Mouse (Mus musculus) forebrain, embryonic 11.5 days (tissue): ENCODE results near the gene Ccdc57. TPM values are rescaled to one million over a fixed set of nuclear protein-coding genes. Genes with fewer than 3 reads are reported as not detected.
"Not testable (repeated sequence)": the region's sequence is repeated elsewhere in the genome, so short reads cannot be mapped to it uniquely, and the experiment has no call there.

ENCODE experiments used
- ATAC-seq: fragments of 200-750 bp; cut with Nextera tagmentation; replicated peaks from 2 replicates; pipeline ENCODE4 v1.8.0; 2017; ENCODE audit warnings: moderate TSS enrichment; ENCODE audit not compliant: low FRiP score
- DNase-seq: peaks from one replicate; pipeline ENCODE4 v3.0.0-alpha.2; 2017; ENCODE audit warnings: low spot score
- H3K27ac ChIP-seq: fragments of 300-500 bp; sonication (generic); 2 replicates; pipeline ENCODE4 v1.5.1; 2014; ENCODE audit warnings: low read depth, low read length
- H3K27me3 ChIP-seq: fragments of 300-500 bp; sonication (generic); 2 replicates; pipeline ENCODE4 v1.6.1; 2014; ENCODE audit warnings: mild to moderate bottlenecking, low read length, mixed read lengths; ENCODE audit not compliant: control insufficient read depth, insufficient read depth
- H3K36me3 ChIP-seq: fragments of 300-500 bp; sonication (generic); 2 replicates; pipeline ENCODE4 v1.6.1; 2014; ENCODE audit warnings: mild to moderate bottlenecking, low read length, moderate library complexity, mixed read lengths; ENCODE audit not compliant: control insufficient read depth, insufficient read depth
- H3K4me1 ChIP-seq: fragments of 300-500 bp; sonication (generic); replicated peaks from 2 replicates; pipeline ENCODE4 v1.6.1; 2014; ENCODE audit warnings: low read length, mixed read lengths; ENCODE audit not compliant: control insufficient read depth, insufficient read depth
- H3K4me2 ChIP-seq: fragments of 300-500 bp; sonication (generic); 2 replicates; pipeline ENCODE4 v1.6.1; 2014; ENCODE audit warnings: low read depth, mild to moderate bottlenecking, low read length, moderate library complexity, mixed read lengths; ENCODE audit not compliant: severe bottlenecking
- H3K4me3 ChIP-seq: fragments of 300-500 bp; sonication (generic); 2 replicates; pipeline ENCODE4 v1.5.1; 2014; ENCODE audit warnings: low read depth, low read length
- H3K9ac ChIP-seq: fragments of 300-500 bp; sonication (generic); 2 replicates; pipeline ENCODE4 v1.6.1; 2014; ENCODE audit warnings: low read length
- H3K9me3 ChIP-seq: fragments of 300-500 bp; sonication (generic); 2 replicates; pipeline ENCODE4 v1.6.1; 2016; ENCODE audit warnings: low read length, mixed read lengths; ENCODE audit not compliant: control insufficient read depth
- WGBS: fragments of 180-500 bp; shearing (Covaris S2); extraction: QIAGEN DNeasy Blood & Tissue Kit; methylation state at CpG from one replicate; pipeline ENCODE4 v1.1.7; 2014; 5-methylcytosine and 5-hydroxymethylcytosine counted together
- polyA plus RNA-seq: library from polyadenylated mRNA; unstranded; fragments of >200 nt; fragmentation: Nextera tagmentation; extraction: Ambion mirVana; gene quantifications from 2 replicates; pipeline ENCODE4 v1.2.1, GENCODE M21; 2014

Gene Ccdc57
- polyA plus RNA-seq, 1 experiment from 2014 or later, result 7.7 TPM

DNA sequence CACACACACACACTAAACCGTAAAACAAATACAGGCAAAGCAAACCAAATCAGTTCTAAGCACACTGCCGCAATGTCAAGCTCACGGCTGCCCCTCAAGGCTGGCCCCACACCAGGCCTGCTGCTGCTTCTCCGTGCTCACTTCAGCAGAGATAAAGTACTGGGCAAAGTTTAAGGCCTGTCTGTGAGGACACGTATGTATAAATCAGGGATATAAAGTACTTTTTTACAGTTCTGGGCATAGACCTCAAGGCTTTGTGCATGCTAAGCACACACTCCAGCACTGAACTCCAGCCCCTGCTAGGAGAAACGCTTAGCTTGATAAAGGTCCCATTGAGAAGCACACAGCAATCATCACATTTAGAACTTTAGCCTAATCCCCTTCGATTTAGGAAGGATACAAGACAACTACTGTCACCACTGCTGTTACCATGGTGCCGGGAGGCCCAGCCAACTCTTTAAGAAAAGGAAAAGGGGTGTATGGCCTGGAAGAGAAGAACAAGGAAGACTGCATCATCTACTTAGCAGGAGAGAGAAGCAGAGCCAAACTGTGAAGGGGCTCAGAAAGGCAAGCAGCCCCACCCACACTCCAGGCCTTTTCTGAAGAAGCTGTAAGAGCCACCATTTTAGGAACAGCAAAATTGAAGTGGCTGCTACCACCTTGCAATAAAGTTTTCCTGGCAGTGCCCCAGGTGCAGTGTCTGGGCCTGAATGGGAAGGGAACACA, 99.0 kb downstream of the Ccdc57 start:
- Histone ChIP-seq H3K27me3 (no peaks in the 10 kb centered on the region), H3K27ac (peak overlapping the region; percentile 89), H3K36me3 (no peaks in the 10 kb centered on the region), H3K9ac (peak overlapping the region; percentile 28; the same call in 1 of the 2 replicates), H3K9me3 (no peaks in the 10 kb centered on the region), H3K4me3 (no peak overlapping the region), H3K4me2 (0 out of 2 replicates have a peak overlapping the region, but pooled peaks have one; percentile 24), H3K4me1 (0 out of 2 replicates have a peak, but pooled peaks cover 4% of the 10 kb centered on the region)
- ATAC-seq (peak; percentile 81), DNase-seq (no peak)
- WGBS, result 40% methylated on average over 8 of the region's 8 CpGs

DNA sequence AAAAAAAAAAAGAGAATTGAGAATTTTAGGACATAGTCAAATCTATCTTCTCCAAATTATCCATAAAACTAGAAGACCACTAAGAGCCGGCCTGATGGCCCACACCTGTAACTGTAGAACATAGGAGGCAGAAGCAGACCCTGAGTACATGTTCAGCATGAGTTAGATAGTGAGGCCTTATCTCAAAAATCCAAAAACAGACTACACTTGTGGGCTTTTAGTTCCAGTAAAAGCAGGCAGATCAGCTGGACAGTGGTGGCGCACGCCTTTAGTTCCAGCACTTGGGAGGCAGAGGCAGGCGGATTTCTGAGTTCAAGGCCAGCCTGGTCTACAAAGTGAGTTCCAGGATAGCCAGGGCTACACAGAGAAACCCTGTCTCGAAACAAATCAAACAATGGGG, 99.7 kb downstream of the Ccdc57 start:
- DNase-seq, H3K9ac ChIP-seq, H3K4me2 ChIP-seq, H3K36me3 ChIP-seq, H3K9me3 ChIP-seq, H3K4me3 ChIP-seq, H3K27me3 ChIP-seq, H3K4me1 ChIP-seq, ATAC-seq: not testable (repeated sequence)
- 89% methylated on average over 5 of the region's 5 CpGs for WGBS
- H3K27ac ChIP-seq, result peak overlapping the region; percentile 89

DNA sequence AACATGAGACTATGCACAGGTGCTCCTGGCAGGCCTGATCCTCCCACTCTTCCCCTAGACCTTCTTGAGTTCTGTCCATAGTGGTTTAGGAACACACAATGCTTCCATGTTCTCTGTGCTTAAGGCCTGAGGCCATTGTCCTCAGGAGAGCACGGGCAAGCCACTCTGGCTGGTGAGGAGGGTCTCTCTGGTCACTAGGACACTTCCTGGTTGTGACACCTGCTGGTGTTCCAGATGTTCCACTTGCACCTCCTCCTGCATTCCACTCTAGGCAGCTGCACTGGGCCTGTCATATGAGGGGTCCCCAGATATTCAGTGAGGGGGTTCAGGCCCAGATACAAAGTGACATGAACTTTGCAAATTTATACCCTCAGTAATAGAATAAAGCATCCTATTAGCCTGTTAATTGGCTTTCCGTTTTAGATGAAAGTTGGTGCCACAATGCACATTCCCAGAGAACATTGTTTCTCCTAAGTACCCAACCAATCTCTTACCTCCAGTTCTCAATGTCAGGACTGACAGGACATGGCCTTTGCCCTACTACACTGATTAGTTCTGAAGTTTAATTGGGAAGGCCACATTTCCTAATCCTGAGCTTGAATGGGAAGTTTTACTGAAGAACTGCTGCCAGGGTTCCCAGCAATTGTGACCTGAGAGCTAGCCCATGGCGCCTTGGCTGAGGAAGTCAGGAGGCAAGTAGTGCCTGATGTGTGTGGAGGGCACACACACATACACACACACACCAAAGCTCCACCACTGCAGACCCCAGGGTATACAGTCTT, 100.8 kb downstream of the Ccdc57 start:
- Histone ChIP-seq H3K27me3 (no peaks in the 10 kb centered on the region), H3K4me3 (no peak overlapping the region), H3K4me1 (0 out of 2 replicates have a peak, but pooled peaks cover 4% of the 10 kb centered on the region), H3K9me3 (no peaks in the 10 kb centered on the region), H3K27ac (no peak overlapping the region), H3K36me3 (no peaks in the 10 kb centered on the region), H3K9ac (no peak overlapping the region), H3K4me2 (no peak overlapping the region)
- DNase-seq (no peak), ATAC-seq (no peak)
- 71% methylated on average over 3 of the region's 3 CpGs for WGBS

DNA sequence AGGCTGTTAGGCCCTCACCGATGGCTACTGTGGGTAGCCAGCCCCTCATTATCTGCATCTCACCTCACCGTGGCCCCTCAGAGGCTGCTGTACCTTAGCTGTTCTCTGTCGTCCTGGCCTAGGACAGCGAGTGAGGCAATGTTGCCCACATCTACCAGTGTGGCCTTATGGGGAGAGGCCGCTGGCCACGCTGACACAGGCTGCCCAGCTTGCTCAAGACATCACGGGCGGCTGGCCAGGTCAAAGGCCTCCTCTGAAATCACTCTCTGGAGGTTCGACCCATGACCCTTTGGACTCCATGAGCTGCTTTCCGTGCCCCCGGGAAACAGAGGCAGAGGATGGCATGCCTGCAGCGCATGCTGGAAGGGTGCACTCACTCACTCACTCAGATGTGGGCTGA, 102.0 kb downstream of the Ccdc57 start:
- Histone ChIP-seq H3K27me3 (no peaks in the 10 kb centered on the region), H3K4me2 (no peak overlapping the region), H3K4me1 (peaks cover 11% of the 10 kb centered on the region), H3K9ac (no peak overlapping the region), H3K36me3 (no peaks in the 10 kb centered on the region), H3K9me3 (no peaks in the 10 kb centered on the region), H3K4me3 (no peak overlapping the region), H3K27ac (no peak overlapping the region)
- ATAC-seq (no peak), DNase-seq (no peak)
- 87% methylated on average over 12 of the region's 12 CpGs for WGBS

DNA sequence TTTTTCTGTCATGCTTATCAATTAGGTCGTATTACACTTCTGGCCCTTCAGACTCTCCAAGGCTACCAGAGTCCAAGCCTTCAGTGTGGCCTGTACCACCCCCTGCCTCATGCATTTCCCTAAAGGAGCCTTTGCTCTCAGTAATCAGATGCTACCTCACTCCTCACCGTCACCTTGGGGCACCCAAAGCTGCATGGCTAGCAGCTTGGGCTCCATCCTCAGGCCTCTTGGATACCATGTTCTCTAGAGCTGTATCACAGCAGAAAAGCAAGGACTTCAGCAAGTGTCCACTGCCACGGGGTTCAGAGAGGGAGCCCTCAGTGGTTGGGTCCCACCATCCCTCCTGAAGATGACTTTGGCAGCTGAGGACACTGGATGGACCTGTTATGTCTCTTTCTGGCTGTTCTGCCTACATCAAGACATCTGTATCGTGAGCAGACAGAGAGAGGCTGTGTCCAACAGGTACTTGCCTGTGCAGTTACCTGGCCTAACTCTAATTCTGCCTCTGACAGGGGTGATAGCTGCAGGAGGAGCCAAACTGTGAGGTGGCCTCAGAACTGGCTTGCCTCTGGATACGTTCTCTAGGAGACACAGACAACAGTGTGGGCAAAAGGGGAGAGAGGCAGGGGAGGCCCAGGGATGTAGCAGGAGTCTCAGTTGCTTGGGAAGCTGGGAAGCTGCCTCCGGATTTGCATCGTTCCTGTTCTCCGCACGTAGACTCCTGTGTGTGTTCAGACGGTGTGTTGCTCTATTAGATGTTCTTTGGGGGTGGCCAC, 102.7 kb downstream of the Ccdc57 start:
- no peak overlapping the region for H3K4me3 ChIP-seq
- 90% methylated on average over 10 of the region's 10 CpGs for WGBS
- no peaks in the 10 kb centered on the region for H3K36me3 ChIP-seq
- DNase-seq (no peak), ATAC-seq (no peak)
- no peak overlapping the region for H3K27ac ChIP-seq
- H3K9me3 ChIP-seq, result no peaks in the 10 kb centered on the region
- no peak overlapping the region for H3K9ac ChIP-seq
- no peak overlapping the region for H3K4me2 ChIP-seq
- no peaks in the 10 kb centered on the region for H3K27me3 ChIP-seq
- H3K4me1 ChIP-seq, result peaks cover 19% of the 10 kb centered on the region

DNA sequence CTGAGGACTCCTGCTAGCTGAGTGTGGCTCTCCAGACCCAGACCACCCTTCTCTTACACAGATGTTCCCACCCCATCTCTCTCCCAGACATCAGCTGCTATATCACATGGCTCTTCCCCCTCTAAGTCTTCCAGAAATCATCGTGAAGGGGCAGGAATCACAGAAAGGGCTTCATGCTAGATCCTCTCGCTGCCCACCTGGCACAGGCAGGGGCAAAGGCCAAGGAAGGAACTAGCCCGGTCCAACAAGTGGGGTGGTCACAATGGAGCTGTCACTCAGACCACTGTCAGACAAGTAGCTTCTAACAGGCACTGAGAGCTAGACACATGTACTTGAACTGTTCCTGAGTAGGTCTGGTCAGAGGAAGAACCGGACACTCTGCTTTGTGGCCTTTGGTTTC, 104.3 kb downstream of the Ccdc57 start:
- no peak overlapping the region for H3K27ac ChIP-seq
- H3K36me3 ChIP-seq, result no peaks in the 10 kb centered on the region
- no peak for ATAC-seq
- 71% methylated on average over 4 of the region's 4 CpGs for WGBS
- DNase-seq, result no peak
- H3K4me3 ChIP-seq, result no peak overlapping the region
- no peak overlapping the region for H3K9ac ChIP-seq
- H3K27me3 ChIP-seq, result no peaks in the 10 kb centered on the region
- no peak overlapping the region for H3K4me2 ChIP-seq
- no peaks in the 10 kb centered on the region for H3K9me3 ChIP-seq
- H3K4me1 ChIP-seq, result peaks cover 16% of the 10 kb centered on the region

DNA sequence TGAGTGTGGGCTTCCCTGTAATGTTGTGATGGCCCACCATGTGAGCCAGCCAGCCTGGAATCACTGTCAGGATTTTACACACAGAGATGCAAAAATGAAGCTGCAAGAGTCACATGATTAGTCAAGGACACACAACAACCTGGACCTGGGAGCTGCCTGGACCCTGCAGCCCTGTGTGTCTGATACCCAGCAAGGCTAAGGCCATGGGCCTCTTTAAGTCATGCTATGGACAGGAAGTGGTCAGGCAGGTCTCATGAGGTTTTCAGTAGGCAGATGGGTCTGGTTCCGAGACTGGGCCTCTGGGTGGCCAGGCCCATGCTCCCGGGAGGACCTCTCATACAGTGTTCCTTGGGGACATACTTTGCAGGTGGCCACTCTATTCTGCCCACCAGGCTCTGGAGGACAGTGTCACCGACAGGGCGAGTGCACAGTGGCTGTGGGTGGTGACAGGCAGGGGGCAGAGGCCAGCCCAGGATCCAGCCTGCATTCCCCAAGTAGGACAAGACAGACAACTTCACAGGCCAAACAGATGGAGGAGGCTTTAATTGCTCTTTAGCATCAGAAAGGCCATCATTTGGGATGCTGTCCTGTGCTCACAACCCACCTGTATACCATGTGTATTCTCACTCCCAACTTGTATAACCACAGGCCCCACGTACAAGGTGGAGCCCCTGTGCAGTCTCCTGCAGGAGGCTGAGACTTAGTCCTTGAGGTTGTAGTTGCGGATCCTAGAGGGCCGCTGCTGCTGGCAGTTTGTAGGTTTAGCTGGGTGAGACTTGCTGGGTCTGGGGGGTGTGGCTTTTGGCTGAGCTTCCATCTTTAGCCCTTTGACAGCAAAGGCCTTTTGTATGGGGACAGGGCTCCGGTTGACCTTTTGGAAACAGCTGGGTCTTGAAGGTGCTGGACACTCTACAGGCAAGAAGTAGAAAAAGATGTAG, 106.4 kb downstream of the Ccdc57 start:
- DNase-seq (no peak), ATAC-seq (no peak)
- Histone ChIP-seq H3K4me3 (no peak overlapping the region), H3K27ac (peak overlapping the region; percentile 99), H3K9ac (peak overlapping the region; percentile 93; the same call in 1 of the 2 replicates), H3K36me3 (no peaks in the 10 kb centered on the region; the same call in 1 of the 2 replicates), H3K9me3 (no peaks in the 10 kb centered on the region), H3K4me2 (no peak overlapping the region), H3K27me3 (no peaks in the 10 kb centered on the region), H3K4me1 (peaks cover 29% of the 10 kb centered on the region)
- 79% methylated on average over 8 of the region's 8 CpGs for WGBS
